Mouse (Mus musculus): ENCODE data around the gene Crybb1. TPM values are rescaled to one million over a fixed set of nuclear protein-coding genes. Genes with fewer than 3 reads are reported as not detected.
A peak's percentile ranks its signal among the peaks of the same experiment; 100 is the strongest.

Gene Crybb1
- polyA plus RNA-seq, 1 experiment from 2014 or later, result 0.30 TPM

- Histone ChIP-seq H3K4me3 (replicated peaks) (no peak overlapping the region), H3K9me3 (replicated peaks) (peaks cover 6% of the 10 kb centered on the region), H3K27ac (no peak overlapping the region), H3K27me3 (peaks cover 23% of the 10 kb centered on the region), H3K36me3 (no peaks in the 10 kb centered on the region), H3K4me2 (no peak overlapping the region), H3K9ac (no peak overlapping the region), H3K4me1 (replicated peaks) (peaks cover 29% of the 10 kb centered on the region)
- 56% methylated on average over 8 of the region's 9 CpGs for WGBS (ENCODE audit: insufficient replicate concordance)
- ATAC-seq (ENCODE audit: low read depth) (no peak), DNase-seq (no peak)
These were observed 17.6 kb upstream of the Crybb1 start for GRCm38 (mm10) chr5:112237866-112238570.

GRCm38 (mm10) chr5:112238781-112239482 is 16.7 kb upstream of the Crybb1 start:
- Histone ChIP-seq H3K4me1 (replicated peaks) (peaks cover 38% of the 10 kb centered on the region), H3K27me3 (peaks cover 23% of the 10 kb centered on the region), H3K27ac (no peak overlapping the region), H3K9me3 (replicated peaks) (peaks cover 8% of the 10 kb centered on the region), H3K4me3 (replicated peaks) (no peak overlapping the region), H3K4me2 (no peak overlapping the region), H3K9ac (no peak overlapping the region), H3K36me3 (no peaks in the 10 kb centered on the region)
- WGBS (ENCODE audit: insufficient replicate concordance), result 61% methylated on average over 3 of the region's 3 CpGs
- no peak for DNase-seq
- ATAC-seq (ENCODE audit: low read depth), result no peak

- peak overlapping the region; percentile 34; the same call in 1 of the 2 replicates for H3K4me2 ChIP-seq
- DNase-seq (peak; percentile 68), ATAC-seq (ENCODE audit: low read depth) (peak; percentile 43; the same call in 1 of the 2 replicates)
- no peak overlapping the region for H3K27ac ChIP-seq
- H3K9ac ChIP-seq, result no peak overlapping the region
- peaks cover 55% of the 10 kb centered on the region for H3K4me1 ChIP-seq (replicated peaks)
- H3K36me3 ChIP-seq, result no peaks in the 10 kb centered on the region
- peaks cover 23% of the 10 kb centered on the region for H3K27me3 ChIP-seq
- peaks cover 8% of the 10 kb centered on the region for H3K9me3 ChIP-seq (replicated peaks)
- H3K4me3 ChIP-seq (replicated peaks), result no peak overlapping the region
- WGBS (ENCODE audit: insufficient replicate concordance), result 0% methylated on average over 10 of the region's 10 CpGs
These were observed 14.9 kb upstream of the Crybb1 start for GRCm38 (mm10) chr5:112240761-112241160.

- H3K4me1 ChIP-seq (replicated peaks), result peaks cover 55% of the 10 kb centered on the region
- peak overlapping the region; percentile 82 for H3K27ac ChIP-seq
- peak overlapping the region; percentile 2; the same call in 1 of the 2 replicates for H3K9ac ChIP-seq
- H3K27me3 ChIP-seq, result peaks cover 17% of the 10 kb centered on the region
- no peak overlapping the region for H3K4me3 ChIP-seq (replicated peaks)
- H3K9me3 ChIP-seq (replicated peaks), result peaks cover 8% of the 10 kb centered on the region
- H3K36me3 ChIP-seq, result no peaks in the 10 kb centered on the region
- H3K4me2 ChIP-seq, result no peak overlapping the region
- 41% methylated on average over 2 of the region's 2 CpGs for WGBS (ENCODE audit: insufficient replicate concordance)
- ATAC-seq (ENCODE audit: low read depth) (no peak), DNase-seq (no peak)
These were observed 13.8 kb upstream of the Crybb1 start for GRCm38 (mm10) chr5:112241849-112242248.

GRCm38 (mm10) chr5:112242361-112242778 is 13.2 kb upstream of the Crybb1 start:
- H3K27me3 ChIP-seq, result peaks cover 13% of the 10 kb centered on the region
- H3K9ac ChIP-seq, result peak overlapping the region; percentile 2; the same call in 1 of the 2 replicates
- H3K4me2 ChIP-seq, result no peak overlapping the region
- no peaks in the 10 kb centered on the region for H3K36me3 ChIP-seq
- peaks cover 55% of the 10 kb centered on the region for H3K4me1 ChIP-seq (replicated peaks)
- no peak overlapping the region for H3K4me3 ChIP-seq (replicated peaks)
- H3K9me3 ChIP-seq (replicated peaks), result peaks cover 8% of the 10 kb centered on the region
- ATAC-seq (ENCODE audit: low read depth) (peak; percentile 49; the same call in 1 of the 2 replicates), DNase-seq (peak; percentile 31)
- H3K27ac ChIP-seq, result peak overlapping the region; percentile 82
- 15% methylated on average over 5 of the region's 5 CpGs for WGBS (ENCODE audit: insufficient replicate concordance)

- Histone ChIP-seq H3K27me3 (peaks cover 8% of the 10 kb centered on the region; the same call in 1 of the 2 replicates), H3K4me1 (replicated peaks) (peaks cover 55% of the 10 kb centered on the region), H3K9ac (no peak overlapping the region), H3K4me2 (no peak overlapping the region), H3K36me3 (no peaks in the 10 kb centered on the region), H3K27ac (peak overlapping the region; percentile 82), H3K4me3 (replicated peaks) (no peak overlapping the region), H3K9me3 (replicated peaks) (peaks cover 8% of the 10 kb centered on the region)
- ATAC-seq (ENCODE audit: low read depth), result no peak
- no peak for DNase-seq
- 57% methylated on average over 5 of the region's 5 CpGs for WGBS (ENCODE audit: insufficient replicate concordance)
These were observed 12.6 kb upstream of the Crybb1 start for GRCm38 (mm10) chr5:112243041-112243440.

GRCm38 (mm10) chr5:112243539-112244274 is 11.9 kb upstream of the Crybb1 start:
- 29% methylated on average over 10 of the region's 10 CpGs for WGBS (ENCODE audit: insufficient replicate concordance)
- peaks cover 1% of the 10 kb centered on the region; the same call in 1 of the 2 replicates for H3K27me3 ChIP-seq
- H3K9ac ChIP-seq, result no peak overlapping the region
- H3K4me3 ChIP-seq (replicated peaks), result no peak overlapping the region
- H3K4me2 ChIP-seq, result peak overlapping the region; percentile 41
- H3K9me3 ChIP-seq (replicated peaks), result peaks cover 8% of the 10 kb centered on the region
- ATAC-seq (ENCODE audit: low read depth) (peak; percentile 43), DNase-seq (peak; percentile 27)
- H3K27ac ChIP-seq, result peak overlapping the region; percentile 82
- no peaks in the 10 kb centered on the region for H3K36me3 ChIP-seq
- H3K4me1 ChIP-seq (replicated peaks), result peaks cover 55% of the 10 kb centered on the region

GRCm38 (mm10) chr5:112244275-112244562 is 11.4 kb upstream of the Crybb1 start:
- H3K27me3 ChIP-seq, result no peaks in the 10 kb centered on the region
- H3K4me3 ChIP-seq (replicated peaks), result no peak overlapping the region
- H3K27ac ChIP-seq, result peak overlapping the region; percentile 82
- ATAC-seq (ENCODE audit: low read depth) (peak; percentile 49), DNase-seq (peak; percentile 15)
- H3K36me3 ChIP-seq, result no peaks in the 10 kb centered on the region
- WGBS (ENCODE audit: insufficient replicate concordance), result 17% methylated on average over 1 of the region's 1 CpGs
- no peak overlapping the region for H3K9ac ChIP-seq
- peaks cover 8% of the 10 kb centered on the region for H3K9me3 ChIP-seq (replicated peaks)
- H3K4me1 ChIP-seq (replicated peaks), result peaks cover 55% of the 10 kb centered on the region
- peak overlapping the region; percentile 41 for H3K4me2 ChIP-seq

GRCm38 (mm10) chr5:112244890-112245615 is 10.6 kb upstream of the Crybb1 start:
- peaks cover 52% of the 10 kb centered on the region for H3K4me1 ChIP-seq (replicated peaks)

GRCm38 (mm10) chr5:112247399-112247798 is 8.2 kb upstream of the Crybb1 start:
- H3K9ac ChIP-seq, result no peak overlapping the region
- no peak for DNase-seq
- no peaks in the 10 kb centered on the region for H3K27me3 ChIP-seq
- H3K4me2 ChIP-seq, result no peak overlapping the region
- no peak overlapping the region for H3K27ac ChIP-seq
- H3K9me3 ChIP-seq (replicated peaks), result peaks cover 8% of the 10 kb centered on the region
- WGBS (ENCODE audit: insufficient replicate concordance), result 61% methylated on average over 8 of the region's 8 CpGs
- no peak for ATAC-seq (ENCODE audit: low read depth)
- peaks cover 43% of the 10 kb centered on the region for H3K4me1 ChIP-seq (replicated peaks)
- H3K36me3 ChIP-seq, result no peaks in the 10 kb centered on the region
- H3K4me3 ChIP-seq (replicated peaks), result no peak overlapping the region

More at GRCm38 (mm10) chr5:112244890-112245615, 10.6 kb upstream of the Crybb1 start:
- Histone ChIP-seq H3K27ac (0 out of 2 replicates have a peak overlapping the region, but pooled peaks have one; percentile 82), H3K4me2 (no peak overlapping the region), H3K4me3 (replicated peaks) (no peak overlapping the region), H3K9ac (no peak overlapping the region), H3K9me3 (replicated peaks) (peaks cover 8% of the 10 kb centered on the region), H3K36me3 (no peaks in the 10 kb centered on the region), H3K27me3 (no peaks in the 10 kb centered on the region)
- WGBS (ENCODE audit: insufficient replicate concordance), result 57% methylated on average over 8 of the region's 8 CpGs
- DNase-seq, result no peak
- no peak for ATAC-seq (ENCODE audit: low read depth)
